Mouse (Mus musculus) embryo, embryonic 10.5 days (tissue): Measurements from ENCODE around the gene Ifitm6.
"Not testable (repeated sequence)": the region's sequence is repeated elsewhere in the genome, so short reads cannot be mapped to it uniquely, and the experiment has no call there.

Experiments
- DNase-seq: peaks from one replicate; pipeline ENCODE4 v3.0.0-alpha.2; 2015; ENCODE audit warnings: low spot score

Gene Ifitm6

GRCm38 (mm10) chr7:141017824-141018223 is at the start of gene Ifitm6:
Gene Ifitm6 (minus strand): TSS chr7:141017924.
- DNase-seq, result not testable (repeated sequence)

GRCm38 (mm10) chr7:141064576-141064975 is 46.9 kb upstream of the Ifitm6 start:
- DNase-seq, result no peak

GRCm38 (mm10) chr7:141064175-141064574 is 46.5 kb upstream of the Ifitm6 start:
- no peak for DNase-seq

- no peak for DNase-seq
These were observed 45.6 kb upstream of the Ifitm6 start for GRCm38 (mm10) chr7:141063353-141063752.

GRCm38 (mm10) chr7:141062525-141062924 is 44.8 kb upstream of the Ifitm6 start:
- no peak for DNase-seq

DNA sequence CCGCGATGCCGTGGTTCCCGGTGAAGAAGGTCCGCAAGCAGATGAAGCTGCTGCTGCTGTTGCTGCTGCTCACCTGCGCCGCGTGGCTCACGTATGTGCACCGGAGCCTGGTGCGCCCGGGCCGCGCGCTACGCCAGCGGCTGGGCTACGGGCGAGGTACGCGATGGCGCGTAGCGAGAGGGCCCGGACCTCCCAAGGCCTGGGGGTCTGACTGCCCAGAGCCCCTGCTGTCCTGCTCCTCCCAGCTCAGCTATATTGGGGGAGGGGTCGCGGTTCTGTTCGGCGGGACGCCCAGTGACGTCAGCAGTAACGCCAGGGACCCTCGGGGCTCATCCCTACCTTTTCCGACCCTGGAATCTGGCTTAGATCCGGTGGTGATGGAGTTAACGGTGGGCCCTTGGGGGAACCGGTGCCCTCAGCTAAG is 43.6 kb upstream of the Ifitm6 start:
- peak; percentile 62 for DNase-seq

DNA sequence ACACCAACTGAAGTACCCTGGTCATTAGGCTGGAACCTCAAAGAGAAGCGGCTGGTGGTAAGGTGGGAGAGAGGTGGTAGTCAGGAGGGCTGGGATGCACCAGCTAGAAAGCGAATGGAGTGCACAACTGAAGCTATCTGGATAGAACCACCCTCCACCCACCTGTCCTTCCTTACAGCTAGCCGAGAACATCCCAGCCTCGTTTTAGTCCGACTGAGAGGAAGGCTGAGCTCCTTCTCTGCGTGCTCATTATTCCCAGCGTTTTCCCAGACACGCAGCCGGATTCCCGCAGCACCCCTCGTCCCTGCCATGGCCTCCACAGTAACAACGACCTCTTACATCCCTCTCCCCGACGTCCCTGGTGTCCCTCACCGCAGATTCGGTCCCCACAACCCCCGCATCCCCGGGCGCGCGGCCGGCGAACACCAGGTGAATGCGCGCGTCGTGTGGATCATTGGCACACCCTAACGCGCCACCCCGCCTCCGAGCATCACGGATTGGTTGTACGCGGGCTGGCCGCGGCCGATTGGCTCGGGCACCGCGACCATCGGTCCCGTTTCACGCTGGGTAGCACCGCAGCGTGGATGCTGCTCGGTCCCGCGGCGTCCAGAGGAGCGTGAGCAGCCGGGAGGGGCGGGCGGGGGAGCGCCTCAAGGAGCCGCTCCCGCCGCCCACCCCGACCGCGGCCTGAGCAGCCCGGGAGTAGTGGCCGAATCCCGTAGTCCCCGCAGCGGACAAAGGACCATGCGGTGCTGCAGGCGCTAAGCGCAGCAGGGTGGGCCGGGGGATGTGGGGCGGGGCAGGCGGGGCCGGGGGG is 42.9 kb upstream of the Ifitm6 start, which contains the start of gene B4galnt4:
Gene B4galnt4, plus strand, starts transcription at position 679 of the 817 bp plus-strand sequence.
- peak; percentile 92 for DNase-seq

- DNase-seq, result no peak
These were observed 42.2 kb upstream of the Ifitm6 start for GRCm38 (mm10) chr7:141059929-141060328.

GRCm38 (mm10) chr7:141058601-141059341 is 41.0 kb upstream of the Ifitm6 start:
- no peak for DNase-seq

DNA sequence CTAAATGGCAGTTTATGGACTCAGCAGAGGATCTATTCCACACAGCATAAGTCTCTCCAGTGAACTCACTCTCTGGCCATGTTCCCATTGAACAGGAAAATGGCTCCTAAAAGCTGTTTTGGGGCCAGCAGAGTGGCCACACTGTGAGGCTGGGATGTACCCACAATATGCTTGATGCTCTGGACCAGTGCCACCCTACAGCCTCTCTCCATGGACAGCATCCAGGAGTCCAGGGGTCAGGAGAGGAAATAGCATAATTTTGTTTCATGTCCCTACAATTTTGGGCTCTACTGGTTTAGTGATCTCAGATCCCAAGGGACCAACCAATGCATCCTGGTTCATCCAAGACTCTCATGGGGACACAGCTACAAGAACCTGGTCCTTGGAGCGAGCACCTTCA is 39.8 kb upstream of the Ifitm6 start:
- no peak for DNase-seq

- no peak for DNase-seq
These were observed 39.3 kb upstream of the Ifitm6 start for GRCm38 (mm10) chr7:141056976-141057375.

- no peak for DNase-seq
These were observed 38.1 kb upstream of the Ifitm6 start for GRCm38 (mm10) chr7:141055785-141056184.

- DNase-seq, result no peak
These were observed 34.7 kb upstream of the Ifitm6 start for GRCm38 (mm10) chr7:141052421-141052820.

DNA sequence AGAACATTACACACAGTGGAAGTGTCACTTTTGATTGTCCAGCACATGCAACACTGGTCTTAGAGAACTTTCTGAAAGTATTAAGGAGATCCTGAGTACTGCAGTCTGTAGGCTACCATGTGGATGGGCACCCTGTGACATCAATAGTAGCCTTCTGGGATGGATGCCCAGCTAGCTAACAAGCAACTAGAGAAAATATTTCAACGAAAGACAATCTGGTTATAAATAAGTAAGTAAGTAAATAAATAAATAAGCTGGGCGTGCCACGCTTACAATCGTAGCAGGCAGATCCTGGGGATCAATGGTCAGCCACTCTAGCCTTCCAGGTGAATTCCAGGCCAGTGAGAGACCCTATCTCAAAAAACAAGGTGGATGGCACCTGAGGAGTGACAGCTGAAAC is 34.3 kb upstream of the Ifitm6 start:
- DNase-seq, result no peak

GRCm38 (mm10) chr7:141051060-141051685 is 33.4 kb upstream of the Ifitm6 start:
- no peak for DNase-seq

GRCm38 (mm10) chr7:141049326-141049725 is 31.6 kb upstream of the Ifitm6 start:
- DNase-seq, result no peak

DNA sequence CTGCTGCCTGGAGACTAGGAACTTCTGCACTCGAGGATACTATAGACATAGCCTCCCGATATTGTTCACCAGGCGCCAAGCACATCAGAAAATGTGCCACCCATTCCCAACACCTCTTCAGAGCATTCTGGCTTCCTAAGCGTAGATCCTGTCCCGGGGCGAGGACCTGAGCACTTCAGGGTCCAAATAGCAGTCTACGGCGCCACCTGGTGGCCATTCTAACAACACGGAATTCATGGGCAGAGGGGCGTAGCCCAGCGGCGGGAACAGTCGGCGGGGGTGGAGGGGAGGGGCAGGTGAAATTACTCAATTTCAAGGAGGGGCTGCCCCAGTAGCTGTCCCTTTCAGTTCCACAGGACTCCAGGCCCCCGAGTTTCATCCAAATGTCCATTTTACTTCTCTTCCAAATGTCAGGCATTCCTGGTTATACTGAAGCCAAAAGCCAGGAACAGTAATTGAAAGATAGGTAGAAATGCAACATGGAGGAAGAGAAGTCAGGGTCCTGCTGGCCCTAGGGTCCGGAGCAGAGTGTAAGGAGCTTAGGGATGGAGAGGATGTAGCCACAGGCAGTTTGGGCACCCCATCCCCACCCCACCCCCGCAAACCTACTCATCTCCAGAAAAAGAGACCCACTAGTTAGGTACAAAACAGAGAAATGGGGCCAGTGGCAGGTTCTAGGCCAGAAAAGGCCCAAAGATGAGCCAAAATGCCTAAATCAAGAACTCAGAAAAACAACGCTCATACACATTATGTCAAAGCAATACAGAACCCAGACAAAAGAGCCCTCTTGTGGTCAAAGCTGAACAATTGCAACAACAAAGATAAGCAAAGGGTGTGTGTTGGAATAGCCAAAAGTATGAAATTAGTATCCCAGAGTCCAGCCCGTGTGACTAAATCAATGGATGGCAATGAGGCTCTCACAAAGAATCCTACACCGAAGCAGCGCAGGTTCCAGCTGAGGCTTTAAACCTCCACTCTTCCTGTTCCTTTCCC is 30.8 kb upstream of the Ifitm6 start:
- DNase-seq, result peak; percentile 97

DNA sequence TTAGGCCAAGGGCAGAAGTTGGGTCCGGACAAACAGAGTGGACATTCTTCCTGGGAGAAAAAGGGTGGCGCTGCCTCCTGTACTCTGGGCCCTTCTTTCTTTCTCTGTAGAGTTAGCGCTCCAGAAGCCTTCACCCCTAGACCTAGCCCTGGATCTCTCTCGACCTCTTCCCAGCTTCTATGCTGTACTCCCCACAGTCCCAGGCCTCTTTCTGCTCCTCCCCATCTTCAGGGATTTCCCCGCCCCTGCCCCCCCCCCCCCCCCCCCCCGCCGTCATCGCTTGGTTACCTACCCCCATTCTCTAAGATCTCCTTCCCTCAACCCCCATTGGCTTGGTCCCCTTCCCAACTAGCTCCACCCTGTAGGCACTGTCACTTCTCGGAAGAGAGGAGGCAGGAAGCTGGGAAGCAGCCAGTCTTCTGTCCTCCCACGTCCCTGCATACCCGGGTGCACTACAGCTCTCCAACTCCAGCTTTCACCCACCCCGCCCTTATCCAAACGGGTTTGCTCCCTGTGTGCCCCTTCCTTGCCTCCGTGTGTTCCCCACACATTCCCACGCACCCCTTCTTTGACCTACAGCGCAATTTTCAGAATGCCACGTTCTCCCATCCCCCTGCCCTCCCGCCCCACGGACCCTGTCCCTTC is 30.0 kb upstream of the Ifitm6 start:
- peak; percentile 63 for DNase-seq

DNA sequence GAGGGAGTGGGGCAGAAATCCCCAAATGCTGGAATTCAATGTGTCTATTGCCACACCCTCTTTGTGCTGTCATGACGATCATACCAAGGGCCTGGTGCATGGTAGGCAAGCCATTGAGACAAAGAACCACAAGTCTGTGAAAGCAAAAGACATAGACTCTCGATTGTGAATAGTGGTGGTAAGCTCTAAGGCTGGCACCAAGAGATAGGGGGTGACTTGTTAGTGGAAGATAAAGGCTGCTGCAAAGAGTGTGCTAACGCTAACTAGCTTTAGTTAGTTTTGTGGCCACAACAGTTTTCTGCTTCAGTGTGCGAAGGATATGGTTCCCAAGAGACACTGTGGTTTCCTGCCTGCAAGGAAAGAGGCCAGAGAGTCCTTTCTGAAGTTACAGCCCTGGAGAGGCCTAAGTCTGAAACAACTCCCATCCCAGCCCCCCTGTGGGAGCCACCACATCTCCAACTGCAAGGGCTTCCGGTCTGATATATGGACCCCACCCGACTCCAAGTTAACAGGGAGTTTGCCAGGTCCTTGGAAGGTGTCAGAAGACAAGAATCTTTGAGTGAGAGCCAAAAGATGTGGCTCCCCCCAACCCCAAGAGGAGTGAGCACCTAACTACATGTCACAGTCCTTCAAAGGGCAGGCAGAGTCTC is 29.3 kb upstream of the Ifitm6 start:
- no peak for DNase-seq

GRCm38 (mm10) chr7:141042539-141042938 is 24.8 kb upstream of the Ifitm6 start:
- DNase-seq, result no peak
